Mouse (Mus musculus) limb, embryonic 12.5 days (tissue): Measurements from ENCODE around the gene Hoxd11. TPM values are rescaled to one million over a fixed set of nuclear protein-coding genes. Genes with fewer than 3 reads are reported as not detected.
A peak's percentile ranks its signal among the peaks of the same experiment; 100 is the strongest.

Experiments used
- ATAC-seq: fragments of 200-750 bp; cut with Nextera tagmentation; 2 replicates; pipeline ENCODE4 v1.8.0; 2017; ENCODE audit warnings: low read depth, moderate TSS enrichment; ENCODE audit not compliant: insufficient number of reproducible peaks, insufficient read depth, low FRiP score, low TSS enrichment
- H3K27ac ChIP-seq: fragments of 300-500 bp; sonication (generic); 2 replicates; pipeline ENCODE4 v1.5.1; 2016; ENCODE audit warnings: mild to moderate bottlenecking, moderate library complexity
- H3K27me3 ChIP-seq: fragments of 300-500 bp; sonication (generic); 2 replicates; pipeline ENCODE4 v1.6.1; 2016; ENCODE audit warnings: mild to moderate bottlenecking, moderate library complexity
- H3K36me3 ChIP-seq: fragments of 300-500 bp; sonication (generic); 2 replicates; pipeline ENCODE4 v1.6.1; 2016; ENCODE audit warnings: mild to moderate bottlenecking, moderate library complexity
- H3K4me1 ChIP-seq: fragments of 300-500 bp; sonication (generic); replicated peaks from 2 replicates; pipeline ENCODE4 v1.6.1; 2016
- H3K4me2 ChIP-seq: fragments of 300-500 bp; sonication (generic); 2 replicates; pipeline ENCODE4 v1.6.1; 2016; ENCODE audit warnings: mild to moderate bottlenecking, moderate library complexity
- H3K4me3 ChIP-seq: fragments of 300-500 bp; sonication (generic); replicated peaks from 2 replicates; pipeline ENCODE4 v1.5.1; 2016; ENCODE audit warnings: mild to moderate bottlenecking
- H3K9ac ChIP-seq: fragments of 300-500 bp; sonication (generic); replicated peaks from 2 replicates; pipeline ENCODE4 v1.6.1; 2016; ENCODE audit warnings: mild to moderate bottlenecking, moderate library complexity
- H3K9me3 ChIP-seq: fragments of 300-500 bp; sonication (generic); 2 replicates; pipeline ENCODE4 v1.6.1; 2016; ENCODE audit warnings: mild to moderate bottlenecking, moderate library complexity
- WGBS: fragments of 180-500 bp; shearing (Covaris S2); methylation state at CpG from one replicate; pipeline ENCODE4 v1.1.7; 2016; 5-methylcytosine and 5-hydroxymethylcytosine counted together
- polyA plus RNA-seq: library from polyadenylated mRNA; unstranded; fragments of >200 nt; fragmentation: Nextera tagmentation; extraction: Ambion mirVana; gene quantifications from 2 replicates; pipeline ENCODE4 v1.2.1, GENCODE M21; 2016

Hoxd11 gene
- polyA plus RNA-seq, 1 experiment from 2014 or later: 62.0 TPM

DNA sequence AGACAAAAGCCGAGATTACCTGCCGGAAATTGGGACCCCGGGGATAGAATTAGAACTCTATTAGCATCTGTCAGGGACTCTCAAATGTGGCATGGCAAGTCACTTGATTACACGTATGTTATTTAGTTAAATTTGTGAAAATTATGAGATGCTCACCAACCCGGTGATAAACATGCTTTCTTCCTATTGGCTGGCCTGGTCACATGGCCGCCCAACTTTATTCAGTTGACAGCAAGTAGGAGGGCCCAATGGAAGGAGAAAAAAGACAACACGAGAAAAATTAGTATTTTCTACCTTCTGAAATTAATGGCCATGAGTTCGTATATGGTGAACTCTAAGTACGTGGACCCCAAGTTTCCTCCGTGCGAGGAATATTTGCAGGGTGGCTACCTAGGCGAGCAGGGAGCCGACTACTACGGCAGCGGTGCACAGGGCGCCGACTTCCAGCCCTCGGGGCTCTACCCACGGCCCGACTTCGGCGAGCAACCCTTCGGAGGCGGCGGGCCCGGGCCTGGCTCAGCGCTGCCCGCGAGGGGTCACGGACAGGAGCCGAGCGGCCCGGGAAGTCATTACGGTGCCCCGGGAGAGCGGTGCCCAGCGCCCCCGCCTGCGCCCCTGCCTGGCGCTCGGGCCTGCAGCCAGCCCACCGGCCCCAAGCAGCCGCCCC, 47.7 kb downstream of the Hoxd11 start:
- peak overlapping the region; percentile 50; the same call in 1 of the 2 replicates for H3K9ac ChIP-seq
- WGBS: 3% methylated on average over 43 of the region's 43 CpGs
- 0 out of 2 replicates have a peak, but pooled peaks have one; percentile 16 for ATAC-seq
- peaks cover 95% of the 10 kb centered on the region for H3K27me3 ChIP-seq
- no peaks in the 10 kb centered on the region for H3K36me3 ChIP-seq
- H3K27ac ChIP-seq: no peak overlapping the region
- H3K9me3 ChIP-seq: no peaks in the 10 kb centered on the region
- H3K4me1 ChIP-seq: peaks cover 33% of the 10 kb centered on the region
- peak overlapping the region; percentile 42 for H3K4me3 ChIP-seq
- H3K4me2 ChIP-seq: peak overlapping the region; percentile 86

DNA sequence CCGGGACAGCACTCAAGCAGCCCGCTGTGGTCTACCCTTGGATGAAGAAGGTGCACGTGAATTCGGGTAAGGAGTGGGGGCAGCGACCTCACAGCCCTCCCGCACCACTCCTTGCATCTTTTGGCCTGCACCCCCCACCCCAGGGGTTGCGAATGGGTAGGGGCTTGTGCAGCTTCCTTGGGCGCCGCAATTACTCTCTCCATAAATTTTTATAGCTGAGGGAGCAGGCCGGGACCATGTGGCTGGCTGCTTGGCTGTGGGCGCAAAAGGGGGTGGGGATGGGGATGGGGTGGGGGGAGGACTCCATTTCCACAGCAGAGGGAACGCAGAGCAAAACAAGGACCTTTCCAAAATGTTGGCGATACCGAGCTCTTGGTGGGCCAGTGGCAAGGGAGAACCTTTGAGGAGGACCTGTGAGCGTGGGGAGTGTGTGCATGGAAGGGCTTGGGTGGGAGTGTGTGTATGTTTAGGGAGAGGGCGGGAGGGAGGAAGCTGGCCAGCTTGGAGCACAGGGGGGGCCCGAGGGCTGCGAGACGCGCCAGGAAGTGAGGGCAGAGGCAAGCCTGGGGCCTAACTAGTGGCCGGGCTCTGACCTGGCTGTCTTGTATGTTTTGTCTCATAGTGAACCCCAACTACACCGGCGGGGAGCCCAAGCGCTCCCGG, 48.4 kb downstream of the Hoxd11 start:
- Histone ChIP-seq H3K9me3 (no peaks in the 10 kb centered on the region), H3K4me1 (peaks cover 35% of the 10 kb centered on the region), H3K4me3 (peak overlapping the region; percentile 42), H3K9ac (peak overlapping the region; percentile 50; the same call in 1 of the 2 replicates), H3K27me3 (peaks cover 96% of the 10 kb centered on the region), H3K27ac (no peak overlapping the region), H3K4me2 (peak overlapping the region; percentile 86), H3K36me3 (no peaks in the 10 kb centered on the region)
- 8% methylated on average over 25 of the region's 25 CpGs for WGBS
- ATAC-seq: 0 out of 2 replicates have a peak, but pooled peaks have one; percentile 37

GRCm38 (mm10) chr2:74728303-74728680, 48.9 kb downstream of the Hoxd11 start:
- ATAC-seq: no peak
- Histone ChIP-seq H3K4me1 (peaks cover 35% of the 10 kb centered on the region), H3K9me3 (no peaks in the 10 kb centered on the region), H3K4me2 (peak overlapping the region; percentile 86), H3K27ac (no peak overlapping the region), H3K4me3 (0 out of 2 replicates have a peak overlapping the region, but pooled peaks have one; percentile 42), H3K9ac (no peak overlapping the region), H3K36me3 (no peaks in the 10 kb centered on the region), H3K27me3 (peaks cover 95% of the 10 kb centered on the region)
- 24% methylated on average over 13 of the region's 13 CpGs for WGBS

DNA sequence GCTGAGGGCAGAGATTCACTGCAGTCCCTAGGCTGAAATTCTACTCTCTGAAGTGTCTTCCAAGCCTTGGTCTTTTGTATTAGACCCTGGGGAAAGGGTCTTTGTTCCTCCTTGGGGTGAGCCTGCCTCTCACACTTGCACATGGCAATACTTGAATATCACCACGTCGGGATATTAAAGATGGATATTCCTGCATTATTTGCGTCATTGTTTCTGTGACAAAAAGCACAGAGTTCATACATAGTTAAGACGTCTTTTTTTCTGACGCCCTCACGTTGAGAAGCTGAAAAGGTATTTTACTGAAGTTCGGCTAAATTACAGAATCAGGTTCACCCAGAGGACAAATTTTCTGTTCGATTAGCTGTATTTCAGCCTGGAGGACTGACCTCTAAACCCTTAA, 51.0 kb downstream of the Hoxd11 start:
- Histone ChIP-seq H3K27ac (no peak overlapping the region), H3K4me1 (peaks cover 44% of the 10 kb centered on the region), H3K36me3 (no peaks in the 10 kb centered on the region), H3K27me3 (peaks cover 91% of the 10 kb centered on the region), H3K9ac (no peak overlapping the region), H3K4me2 (no peak overlapping the region), H3K9me3 (no peaks in the 10 kb centered on the region), H3K4me3 (no peak overlapping the region)
- WGBS: 21% methylated on average over 8 of the region's 8 CpGs
- no peak for ATAC-seq

GRCm38 (mm10) chr2:74731055-74731454, 51.7 kb downstream of the Hoxd11 start:
- Histone ChIP-seq H3K4me2 (no peak overlapping the region), H3K27me3 (peaks cover 91% of the 10 kb centered on the region), H3K4me1 (peaks cover 51% of the 10 kb centered on the region)

GRCm38 (mm10) chr2:74731799-74732512, 52.6 kb downstream of the Hoxd11 start:
- Histone ChIP-seq H3K36me3 (no peaks in the 10 kb centered on the region), H3K9ac (no peak overlapping the region), H3K27ac (no peak overlapping the region), H3K4me1 (peaks cover 52% of the 10 kb centered on the region), H3K4me2 (peak overlapping the region; percentile 55; the same call in 1 of the 2 replicates), H3K9me3 (no peaks in the 10 kb centered on the region), H3K4me3 (no peak overlapping the region), H3K27me3 (peaks cover 90% of the 10 kb centered on the region)
- 13% methylated on average over 9 of the region's 9 CpGs for WGBS
- no peak for ATAC-seq

More at GRCm38 (mm10) chr2:74731055-74731454, 51.7 kb downstream of the Hoxd11 start:
- H3K27ac ChIP-seq: no peak overlapping the region
- H3K36me3 ChIP-seq: no peaks in the 10 kb centered on the region
- H3K4me3 ChIP-seq: no peak overlapping the region
- no peak overlapping the region for H3K9ac ChIP-seq
- ATAC-seq: no peak
- no peaks in the 10 kb centered on the region for H3K9me3 ChIP-seq

DNA sequence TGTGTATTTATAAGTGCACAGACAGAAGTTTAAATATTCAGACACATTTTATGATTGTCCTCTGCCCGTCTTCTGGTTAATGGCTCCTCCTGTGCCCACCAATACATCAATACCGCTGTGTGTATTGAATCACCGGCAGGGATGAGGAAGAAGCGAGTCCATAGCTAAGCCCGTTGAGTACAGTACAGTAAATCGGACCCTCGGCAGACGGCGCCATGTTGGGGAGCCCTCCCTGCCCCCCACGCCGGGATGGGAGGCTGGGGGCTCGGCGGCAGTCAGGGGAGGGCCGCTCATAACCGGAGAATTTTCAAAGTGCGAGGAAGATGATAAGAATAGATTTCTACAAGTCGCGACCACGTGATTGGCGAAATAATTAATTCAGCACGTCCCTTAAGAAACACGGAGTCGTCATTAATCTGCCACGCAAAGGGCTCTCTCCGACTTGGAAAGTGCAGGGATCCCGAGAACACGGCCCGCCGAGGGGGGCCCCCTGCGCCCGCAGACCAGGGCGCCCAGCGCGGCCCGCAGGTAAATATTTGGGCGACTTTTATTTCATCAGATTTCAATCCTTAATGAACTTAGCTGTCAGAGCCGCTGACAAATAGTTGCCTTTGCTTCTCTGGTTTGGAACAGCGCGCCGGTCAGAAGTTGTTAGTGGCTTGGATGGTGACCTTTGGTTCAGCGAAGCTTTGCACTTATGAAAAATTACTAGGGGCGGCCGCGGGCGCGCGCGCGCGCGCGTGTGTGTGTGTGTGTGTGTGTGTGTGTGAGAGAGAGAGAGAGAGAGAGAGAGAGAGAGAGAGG, 53.4 kb downstream of the Hoxd11 start:
- Histone ChIP-seq H3K27ac (no peak overlapping the region), H3K9ac (peak overlapping the region; percentile 12; the same call in 1 of the 2 replicates), H3K9me3 (no peaks in the 10 kb centered on the region), H3K36me3 (no peaks in the 10 kb centered on the region), H3K27me3 (peaks cover 90% of the 10 kb centered on the region), H3K4me2 (peak overlapping the region; percentile 55), H3K4me3 (peak overlapping the region; percentile 28), H3K4me1 (peaks cover 51% of the 10 kb centered on the region)
- no peak for ATAC-seq
- 1% methylated on average over 52 of the region's 52 CpGs for WGBS

DNA sequence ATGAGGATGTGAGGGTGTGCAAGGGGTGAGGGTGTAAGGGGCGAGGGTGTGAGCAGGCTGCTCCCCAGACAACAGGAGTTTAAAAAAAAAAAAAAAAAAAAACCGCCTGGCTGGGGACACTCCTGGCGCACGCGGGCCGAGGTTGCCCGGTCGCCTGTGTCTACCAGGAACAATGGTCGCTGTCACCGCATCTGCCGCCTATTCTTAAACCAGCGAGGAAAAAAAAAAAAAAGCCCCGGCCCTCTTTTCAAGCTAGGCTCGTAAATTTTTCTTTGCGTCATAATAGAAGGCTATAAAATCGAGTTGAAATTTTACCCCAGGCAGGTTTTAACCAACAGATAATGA, 53.9 kb downstream of the Hoxd11 start:
- Histone ChIP-seq H3K4me3 (peak overlapping the region; percentile 28), H3K9ac (no peak overlapping the region), H3K36me3 (no peaks in the 10 kb centered on the region), H3K4me2 (peak overlapping the region; percentile 55), H3K27ac (no peak overlapping the region), H3K4me1 (peaks cover 51% of the 10 kb centered on the region), H3K27me3 (peaks cover 90% of the 10 kb centered on the region), H3K9me3 (no peaks in the 10 kb centered on the region)
- no peak for ATAC-seq
- WGBS: 2% methylated on average over 16 of the region's 16 CpGs

DNA sequence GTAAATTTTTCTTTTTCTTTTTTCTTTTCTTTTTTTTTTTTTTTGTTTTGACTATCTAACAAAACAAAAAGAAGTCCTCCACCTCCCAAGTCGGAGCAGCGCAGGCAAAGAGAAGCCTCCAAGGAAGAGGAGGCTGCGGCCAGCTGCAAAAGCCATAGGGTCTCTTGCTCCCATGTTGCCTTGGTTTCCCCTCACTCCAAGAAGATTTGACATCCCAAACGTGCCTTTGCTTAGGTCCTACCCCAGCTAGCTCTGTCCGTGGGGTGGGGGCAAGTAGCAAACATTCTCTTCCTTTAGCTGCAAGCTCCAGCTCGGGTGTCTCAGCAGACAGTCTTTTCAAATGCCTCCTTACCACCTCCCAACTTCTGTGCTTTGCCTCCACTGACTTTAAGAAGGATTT, 54.4 kb downstream of the Hoxd11 start:
- H3K4me2 ChIP-seq: no peak overlapping the region
- H3K9me3 ChIP-seq: no peaks in the 10 kb centered on the region
- no peak overlapping the region for H3K4me3 ChIP-seq
- no peak overlapping the region for H3K27ac ChIP-seq
- 6% methylated on average over 6 of the region's 6 CpGs for WGBS
- ATAC-seq: no peak
- H3K36me3 ChIP-seq: no peaks in the 10 kb centered on the region
- H3K4me1 ChIP-seq: peaks cover 53% of the 10 kb centered on the region
- peaks cover 90% of the 10 kb centered on the region for H3K27me3 ChIP-seq
- no peak overlapping the region for H3K9ac ChIP-seq

DNA sequence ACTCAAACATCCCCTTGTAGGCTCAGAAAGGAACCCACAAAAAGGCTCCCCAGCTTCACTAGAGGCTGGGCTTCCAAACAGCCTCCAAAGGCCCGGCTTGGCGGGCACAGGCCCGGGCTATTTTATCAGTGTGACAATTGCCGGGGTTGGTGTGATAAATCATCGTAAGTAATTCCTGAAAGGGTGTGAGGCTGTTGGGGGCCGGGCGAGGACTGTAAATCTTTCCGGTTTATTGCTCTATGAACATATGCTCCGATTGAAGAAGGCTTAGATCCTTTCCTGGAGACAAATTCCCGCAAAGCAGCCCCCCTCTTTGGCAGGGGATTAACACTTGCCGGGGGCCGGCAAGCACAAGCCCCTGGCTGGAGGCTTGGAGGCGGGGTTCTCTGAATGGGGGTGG, 55.1 kb downstream of the Hoxd11 start:
- peaks cover 60% of the 10 kb centered on the region for H3K4me1 ChIP-seq
- H3K27me3 ChIP-seq: peaks cover 91% of the 10 kb centered on the region
- H3K9ac ChIP-seq: no peak overlapping the region
- 5% methylated on average over 13 of the region's 13 CpGs for WGBS
- no peak overlapping the region for H3K4me3 ChIP-seq
- H3K36me3 ChIP-seq: no peaks in the 10 kb centered on the region
- H3K9me3 ChIP-seq: no peaks in the 10 kb centered on the region
- ATAC-seq: no peak
- no peak overlapping the region for H3K27ac ChIP-seq
- no peak overlapping the region for H3K4me2 ChIP-seq
